Mouse (Mus musculus): ENCODE measurements at regions not wholly inside any gene's neighbourhood (a gene's known extent, or its start where the extent isn't known, plus 50 kb on each side); places are given as distances from the start of the nearest gene placed in this dataset.

DNA sequence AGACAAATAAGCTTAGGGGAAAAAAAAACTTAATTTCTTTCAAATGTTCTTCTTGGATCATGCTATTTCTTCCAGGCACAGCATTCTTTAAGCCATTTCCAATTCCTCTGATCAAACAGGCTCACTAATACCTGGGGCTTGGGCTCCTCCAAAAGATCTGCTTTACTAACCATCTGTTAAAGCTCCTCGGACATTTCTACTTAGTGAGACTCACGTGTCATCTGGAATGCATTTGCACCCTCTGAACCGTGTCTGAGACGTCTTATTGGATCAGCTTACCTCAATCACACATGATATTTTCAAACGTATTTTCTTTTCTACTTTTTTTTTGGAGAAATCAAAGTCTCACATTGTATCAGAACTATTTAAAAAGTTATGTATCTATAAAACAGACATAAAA is 132.4 kb downstream of the Npr3 start:
- no peaks in the 10 kb centered on the region for H3K9me3 ChIP-seq
- no peak overlapping the region for H3K9ac ChIP-seq (replicated peaks)
- 74% methylated on average over 5 of the region's 5 CpGs for WGBS
- no peak overlapping the region for H3K4me3 ChIP-seq
- no peak overlapping the region for H3K4me2 ChIP-seq (replicated peaks)
- no peak for ATAC-seq (replicated peaks)
- H3K27ac ChIP-seq (replicated peaks), result no peak overlapping the region
- peaks cover 3% of the 10 kb centered on the region; the same call in 1 of the 2 replicates for H3K4me1 ChIP-seq
- H3K27me3 ChIP-seq, result no peaks in the 10 kb centered on the region
- H3K36me3 ChIP-seq, result no peaks in the 10 kb centered on the region

DNA sequence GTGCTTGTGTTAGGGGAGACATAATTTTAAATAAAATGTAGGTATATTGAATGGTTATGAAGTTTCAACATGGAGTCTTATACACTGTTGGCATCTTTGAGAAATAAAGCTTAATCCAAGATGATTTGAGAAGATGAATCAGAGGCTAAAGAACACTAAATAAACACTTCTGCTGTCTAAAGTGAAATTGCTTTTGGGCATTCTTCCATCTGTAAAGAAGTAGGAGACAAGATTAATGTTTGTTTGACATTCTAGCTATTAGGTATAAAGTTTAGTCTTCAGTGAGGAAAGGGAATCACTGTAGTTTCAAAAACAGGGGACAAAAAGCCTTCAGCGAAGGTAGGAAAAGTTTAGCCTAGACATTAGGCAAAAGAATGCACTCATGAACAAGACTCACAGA is 136.5 kb downstream of the Npr3 start:
- Histone ChIP-seq H3K4me3 (no peak overlapping the region), H3K27me3 (no peaks in the 10 kb centered on the region), H3K9ac (replicated peaks) (no peak overlapping the region), H3K36me3 (no peaks in the 10 kb centered on the region), H3K27ac (replicated peaks) (no peak overlapping the region), H3K9me3 (no peaks in the 10 kb centered on the region), H3K4me2 (replicated peaks) (no peak overlapping the region), H3K4me1 (no peaks in the 10 kb centered on the region)
- ATAC-seq (replicated peaks), result no peak
- WGBS, result 84% methylated on average over 1 of the region's 1 CpGs

- WGBS, result 94% methylated on average over 1 of the region's 1 CpGs
- Histone ChIP-seq H3K27ac (replicated peaks) (no peak overlapping the region), H3K9me3 (no peaks in the 10 kb centered on the region)
Measured at GRCm38 (mm10) chr15:11757963-11758362, 149.1 kb downstream of the Npr3 start.

GRCm38 (mm10) chr15:11756786-11757185 is 150.3 kb downstream of the Npr3 start:
- H3K36me3 ChIP-seq, result no peaks in the 10 kb centered on the region
- no peak overlapping the region for H3K27ac ChIP-seq (replicated peaks)
- H3K27me3 ChIP-seq, result no peaks in the 10 kb centered on the region
- no peak overlapping the region for H3K4me3 ChIP-seq
- H3K4me2 ChIP-seq (replicated peaks), result no peak overlapping the region
- no peaks in the 10 kb centered on the region for H3K9me3 ChIP-seq
- H3K4me1 ChIP-seq, result no peaks in the 10 kb centered on the region
- H3K9ac ChIP-seq (replicated peaks), result no peak overlapping the region
- no peak for ATAC-seq (replicated peaks)
- 67% methylated on average over 7 of the region's 7 CpGs for WGBS

More at GRCm38 (mm10) chr15:11757963-11758362, 149.1 kb downstream of the Npr3 start:
- Histone ChIP-seq H3K36me3 (no peaks in the 10 kb centered on the region), H3K27me3 (no peaks in the 10 kb centered on the region), H3K4me2 (replicated peaks) (no peak overlapping the region), H3K9ac (replicated peaks) (no peak overlapping the region), H3K4me1 (no peaks in the 10 kb centered on the region), H3K4me3 (no peak overlapping the region)
- ATAC-seq (replicated peaks), result no peak

DNA sequence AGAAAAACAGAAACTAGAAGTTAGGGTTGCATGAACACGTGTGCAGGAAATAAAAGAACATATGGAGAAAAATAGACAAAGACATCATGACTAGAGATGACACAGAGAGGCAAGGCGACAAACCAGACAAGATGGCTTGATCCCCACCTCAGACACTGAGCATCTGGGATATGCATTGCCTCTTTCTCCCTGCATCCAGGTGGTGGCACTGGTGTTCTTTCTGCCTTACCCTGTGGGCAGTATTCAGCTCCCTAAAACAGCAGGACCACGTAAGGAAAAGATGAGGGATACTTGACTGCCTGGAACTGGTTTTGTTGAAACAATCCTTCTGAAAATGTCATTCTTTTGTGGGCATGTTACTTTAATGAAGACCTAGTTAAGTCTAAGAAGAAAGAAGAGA is 153.9 kb downstream of the Npr3 start:
- no peak overlapping the region for H3K9ac ChIP-seq (replicated peaks)
- ATAC-seq (replicated peaks), result no peak
- no peak overlapping the region for H3K27ac ChIP-seq (replicated peaks)
- no peaks in the 10 kb centered on the region for H3K27me3 ChIP-seq
- no peaks in the 10 kb centered on the region for H3K36me3 ChIP-seq
- no peaks in the 10 kb centered on the region for H3K4me1 ChIP-seq
- H3K4me3 ChIP-seq, result no peak overlapping the region
- H3K9me3 ChIP-seq, result no peaks in the 10 kb centered on the region
- no peak overlapping the region for H3K4me2 ChIP-seq (replicated peaks)
- WGBS, result 26% methylated on average over 3 of the region's 3 CpGs

DNA sequence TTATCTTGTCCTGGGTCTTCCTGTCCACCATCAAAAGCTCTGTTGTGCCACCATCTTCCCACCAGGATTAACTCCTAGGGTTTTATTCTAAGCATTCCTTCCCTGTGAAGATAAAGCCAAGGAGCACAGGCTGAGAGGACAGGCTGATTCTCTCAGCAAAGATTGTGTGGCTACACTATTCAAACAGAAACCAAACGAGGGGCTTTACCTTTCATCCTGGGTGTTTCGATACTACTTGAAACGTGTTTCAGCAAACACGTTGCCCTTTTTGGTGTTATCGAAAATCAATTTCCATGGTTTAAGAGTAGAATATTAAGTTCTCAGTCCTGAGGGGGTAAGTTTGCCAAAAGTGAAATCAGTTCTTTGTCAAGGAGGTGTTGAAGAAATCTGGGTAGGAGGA is 156.2 kb downstream of the Npr3 start:
- 65% methylated on average over 5 of the region's 5 CpGs for WGBS

GRCm38 (mm10) chr15:11749509-11749908 is 157.6 kb downstream of the Npr3 start:
- no peak overlapping the region for H3K4me3 ChIP-seq
- no peak overlapping the region for H3K4me2 ChIP-seq (replicated peaks)
- 86% methylated on average over 4 of the region's 4 CpGs for WGBS
- no peaks in the 10 kb centered on the region for H3K9me3 ChIP-seq
- no peak for ATAC-seq (replicated peaks)
- H3K27me3 ChIP-seq, result no peaks in the 10 kb centered on the region
- no peaks in the 10 kb centered on the region for H3K36me3 ChIP-seq
- no peak overlapping the region for H3K9ac ChIP-seq (replicated peaks)
- no peak overlapping the region for H3K27ac ChIP-seq (replicated peaks)
- no peaks in the 10 kb centered on the region for H3K4me1 ChIP-seq

More for the DNA sequence above, 156.2 kb downstream of the Npr3 start:
- no peaks in the 10 kb centered on the region for H3K9me3 ChIP-seq
- H3K27me3 ChIP-seq, result no peaks in the 10 kb centered on the region
- no peak overlapping the region for H3K4me3 ChIP-seq
- H3K4me1 ChIP-seq, result no peaks in the 10 kb centered on the region
- ATAC-seq (replicated peaks), result no peak
- no peak overlapping the region for H3K9ac ChIP-seq (replicated peaks)
- no peaks in the 10 kb centered on the region for H3K36me3 ChIP-seq
- H3K27ac ChIP-seq (replicated peaks), result no peak overlapping the region
- H3K4me2 ChIP-seq (replicated peaks), result no peak overlapping the region

GRCm38 (mm10) chr15:11748306-11748705 is 158.8 kb downstream of the Npr3 start:
- H3K4me3 ChIP-seq, result no peak overlapping the region
- H3K27ac ChIP-seq (replicated peaks), result no peak overlapping the region
- H3K27me3 ChIP-seq, result no peaks in the 10 kb centered on the region
- no peaks in the 10 kb centered on the region for H3K36me3 ChIP-seq
- no peak overlapping the region for H3K4me2 ChIP-seq (replicated peaks)
- WGBS, result 96% methylated on average over 2 of the region's 2 CpGs
- H3K4me1 ChIP-seq, result no peaks in the 10 kb centered on the region
- H3K9me3 ChIP-seq, result no peaks in the 10 kb centered on the region
- no peak overlapping the region for H3K9ac ChIP-seq (replicated peaks)
- no peak for ATAC-seq (replicated peaks)

- no peak overlapping the region for H3K4me3 ChIP-seq
- no peak overlapping the region for H3K27ac ChIP-seq (replicated peaks)
- H3K4me1 ChIP-seq, result peaks cover 8% of the 10 kb centered on the region
- no peaks in the 10 kb centered on the region for H3K36me3 ChIP-seq
- 97% methylated on average over 1 of the region's 1 CpGs for WGBS
- no peaks in the 10 kb centered on the region for H3K27me3 ChIP-seq
- H3K9me3 ChIP-seq, result no peaks in the 10 kb centered on the region
- no peak for ATAC-seq (replicated peaks)
- H3K4me2 ChIP-seq (replicated peaks), result no peak overlapping the region
- no peak overlapping the region for H3K9ac ChIP-seq (replicated peaks)
Measured at GRCm38 (mm10) chr15:11746754-11747153, 160.3 kb downstream of the Npr3 start.

- 85% methylated on average over 9 of the region's 9 CpGs for WGBS
- no peaks in the 10 kb centered on the region for H3K27me3 ChIP-seq
- no peak for ATAC-seq (replicated peaks)
Measured at GRCm38 (mm10) chr15:11745629-11746372, 161.3 kb downstream of the Npr3 start.

DNA sequence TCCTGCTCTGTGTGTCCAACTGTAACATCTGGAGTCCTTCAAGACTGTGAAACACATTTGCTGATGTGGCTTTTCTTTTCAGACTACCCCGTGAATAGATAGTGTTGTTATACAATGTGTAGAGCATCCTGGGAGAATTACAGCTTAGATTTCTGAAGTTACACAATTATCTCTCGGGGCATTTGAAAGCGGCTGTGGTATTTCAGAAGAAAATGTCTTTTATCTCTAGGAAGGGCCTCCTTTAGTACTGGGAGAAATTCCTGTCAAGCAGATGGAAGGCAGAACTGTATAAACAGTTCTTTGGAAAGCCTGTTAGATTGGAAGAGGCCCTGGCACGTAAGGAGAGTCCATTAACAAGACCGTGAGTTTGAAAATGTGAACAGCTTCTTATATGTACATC is 162.2 kb downstream of the Npr3 start:
- ATAC-seq (replicated peaks), result no peak
- 39% methylated on average over 5 of the region's 5 CpGs for WGBS
- Histone ChIP-seq H3K9ac (replicated peaks) (no peak overlapping the region), H3K27me3 (no peaks in the 10 kb centered on the region), H3K4me2 (replicated peaks) (no peak overlapping the region), H3K9me3 (no peaks in the 10 kb centered on the region), H3K27ac (replicated peaks) (no peak overlapping the region), H3K4me1 (peaks cover 13% of the 10 kb centered on the region), H3K4me3 (no peak overlapping the region), H3K36me3 (no peaks in the 10 kb centered on the region)

More at GRCm38 (mm10) chr15:11745629-11746372, 161.3 kb downstream of the Npr3 start:
- Histone ChIP-seq H3K9me3 (no peaks in the 10 kb centered on the region), H3K4me1 (peaks cover 13% of the 10 kb centered on the region), H3K27ac (replicated peaks) (no peak overlapping the region), H3K4me3 (no peak overlapping the region), H3K36me3 (no peaks in the 10 kb centered on the region), H3K4me2 (replicated peaks) (no peak overlapping the region), H3K9ac (replicated peaks) (no peak overlapping the region)

DNA sequence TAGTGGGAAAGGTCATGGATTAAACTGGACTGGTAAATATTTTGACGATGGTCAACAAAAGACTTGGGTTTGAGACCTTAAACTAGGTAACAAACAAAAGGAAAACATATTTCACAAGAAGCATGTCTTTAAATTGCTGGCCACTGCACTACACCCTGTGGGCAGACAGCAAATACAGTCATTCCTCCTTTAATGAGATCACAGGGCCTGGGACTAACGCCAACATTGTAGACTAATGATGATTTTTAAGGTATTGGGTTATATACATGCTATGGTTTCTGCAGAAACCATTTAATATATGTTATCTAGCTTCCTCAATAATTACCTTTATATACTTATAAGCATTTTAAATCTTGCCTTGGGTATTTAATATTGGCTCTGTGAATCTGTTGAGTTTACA is 162.8 kb downstream of the Npr3 start:
- no peak for ATAC-seq (replicated peaks)
- H3K4me1 ChIP-seq, result peaks cover 13% of the 10 kb centered on the region
- no peak overlapping the region for H3K4me3 ChIP-seq
- no peaks in the 10 kb centered on the region for H3K9me3 ChIP-seq
- no peaks in the 10 kb centered on the region for H3K27me3 ChIP-seq
- H3K4me2 ChIP-seq (replicated peaks), result no peak overlapping the region
- no peak overlapping the region for H3K27ac ChIP-seq (replicated peaks)
- H3K9ac ChIP-seq (replicated peaks), result no peak overlapping the region
- no peaks in the 10 kb centered on the region for H3K36me3 ChIP-seq
- 68% methylated on average over 2 of the region's 2 CpGs for WGBS

- Histone ChIP-seq H3K27me3 (no peaks in the 10 kb centered on the region), H3K9ac (replicated peaks) (no peak overlapping the region), H3K27ac (replicated peaks) (no peak overlapping the region), H3K4me2 (replicated peaks) (no peak overlapping the region), H3K36me3 (no peaks in the 10 kb centered on the region), H3K9me3 (no peaks in the 10 kb centered on the region), H3K4me3 (no peak overlapping the region), H3K4me1 (peaks cover 13% of the 10 kb centered on the region)
- WGBS, result 53% methylated on average over 7 of the region's 7 CpGs
- ATAC-seq (replicated peaks), result no peak
Measured at GRCm38 (mm10) chr15:11742820-11743219, 164.3 kb downstream of the Npr3 start.

All from forebrain, embryonic 15.5 days (tissue).